Mouse (Mus musculus): ENCODE measurements around the gene Ssna1. TPM values are rescaled to one million over a fixed set of nuclear protein-coding genes. Genes with fewer than 3 reads are reported as not detected.

Ssna1 gene
- total RNA-seq (2021): 10 to 100 TPM; 56.0 to 56.8 TPM
- long read RNA-seq, experiment 1, transcript Ssna1-204 (2 exons, 1,006 nt): minor isoform, 10 of 68 reads
- long read RNA-seq, experiment 1, transcript Ssna1-201 (3 exons, 862 nt): major isoform, 39 of 68 reads
- long read RNA-seq, experiment 1, transcript Ssna1-203 (3 exons, 845 nt): minor isoform, 9 of 68 reads
- long read RNA-seq, experiment 1, partial matches to known transcripts: 0 of 68 reads
- long read RNA-seq, experiment 1, other reads (novel, unspliced or antisense): 10 of 68 reads
- long read RNA-seq, experiment 2, transcript Ssna1-201 (3 exons, 862 nt): major isoform, 33 of 64 reads
- long read RNA-seq, experiment 2, transcript Ssna1-203 (3 exons, 845 nt): minor isoform, 5 of 64 reads
- long read RNA-seq, experiment 2, transcript Ssna1-204 (2 exons, 1,006 nt): minor isoform, 14 of 64 reads
- long read RNA-seq, experiment 2, partial matches to known transcripts: 0 of 64 reads
- long read RNA-seq, experiment 2, other reads (novel, unspliced or antisense): 12 of 64 reads

DNA sequence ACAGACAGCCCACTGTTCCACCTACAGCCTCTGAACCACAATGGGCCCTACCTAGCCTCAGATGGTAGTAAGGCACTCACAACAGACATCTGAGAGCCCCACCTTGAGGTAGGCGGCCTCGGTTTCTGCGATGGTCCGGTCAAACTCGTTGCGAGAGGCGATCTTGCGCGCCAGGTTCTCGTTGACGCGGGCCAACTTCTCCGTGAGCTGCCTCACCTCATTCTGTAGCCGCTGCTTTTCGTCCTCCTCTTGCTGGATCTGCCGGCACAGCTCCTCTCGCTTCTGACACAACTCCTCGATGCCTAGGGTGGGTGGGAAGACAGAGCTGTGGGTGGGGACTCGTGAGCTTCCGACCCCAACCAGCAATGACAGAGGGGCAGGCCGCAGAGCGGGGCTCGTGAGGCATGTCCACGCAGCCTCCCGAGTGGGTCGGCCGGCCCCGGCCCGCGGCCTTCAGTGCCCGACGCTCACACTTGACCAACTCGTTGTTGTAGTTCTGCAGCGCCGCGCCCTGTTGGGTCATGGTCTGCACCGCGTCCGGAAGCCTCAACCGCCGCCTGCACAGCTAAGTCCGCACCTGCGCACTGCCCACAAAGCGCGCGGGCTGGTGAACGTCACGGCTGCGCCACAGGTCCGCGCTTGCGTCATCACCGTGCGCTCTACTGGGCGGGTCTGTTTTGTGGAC, at the start of gene Ssna1, which contains the start of gene Anapc2:
TSS of gene Ssna1 (minus strand) at position 612 of the 685 bp plus-strand sequence.
TSS of gene Anapc2 (plus strand) at position 652 of the 685 bp plus-strand sequence.
- DNase-seq (ENCODE audit: low spot score in 2 of 2): peak; percentile 96 to 98

DNA sequence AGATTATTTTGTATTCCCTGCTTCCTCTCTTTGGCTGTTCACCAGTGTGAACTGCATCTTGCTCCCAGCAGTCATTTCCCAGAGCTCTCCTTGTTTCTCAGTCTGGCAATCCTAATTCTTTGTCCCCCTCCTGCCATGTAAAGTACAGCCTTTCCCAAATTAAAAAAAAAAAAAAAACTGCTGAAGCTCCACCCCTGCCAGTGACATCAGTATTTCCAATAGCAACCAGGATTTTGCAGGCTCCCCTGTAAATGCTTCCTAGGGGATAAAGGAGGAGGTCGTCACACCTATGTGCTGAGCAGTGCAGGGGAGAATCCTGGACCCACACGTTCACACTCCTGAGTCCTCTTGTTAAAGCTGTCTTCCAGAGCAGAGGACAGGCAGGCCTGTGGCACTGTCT, 47.8 kb upstream of the Ssna1 start:
- no peak for DNase-seq (ENCODE audit: low spot score in 2 of 2)

- DNase-seq (ENCODE audit: low spot score in 2 of 2): peak; percentile 23 to 39
These were observed 46.9 kb upstream of the Ssna1 start, which contains the start of gene Grin1 for GRCm38 (mm10) chr2:25318971-25319773. Gene Grin1 (minus strand): TSS chr2:25319187.

GRCm38 (mm10) chr2:25318119-25318966, 46.1 kb upstream of the Ssna1 start:
- DNase-seq (ENCODE audit: low spot score in 2 of 2): no peak

GRCm38 (mm10) chr2:25311491-25311891, 39.3 kb upstream of the Ssna1 start:
- DNase-seq (ENCODE audit: low spot score in 2 of 2): no peak

DNA sequence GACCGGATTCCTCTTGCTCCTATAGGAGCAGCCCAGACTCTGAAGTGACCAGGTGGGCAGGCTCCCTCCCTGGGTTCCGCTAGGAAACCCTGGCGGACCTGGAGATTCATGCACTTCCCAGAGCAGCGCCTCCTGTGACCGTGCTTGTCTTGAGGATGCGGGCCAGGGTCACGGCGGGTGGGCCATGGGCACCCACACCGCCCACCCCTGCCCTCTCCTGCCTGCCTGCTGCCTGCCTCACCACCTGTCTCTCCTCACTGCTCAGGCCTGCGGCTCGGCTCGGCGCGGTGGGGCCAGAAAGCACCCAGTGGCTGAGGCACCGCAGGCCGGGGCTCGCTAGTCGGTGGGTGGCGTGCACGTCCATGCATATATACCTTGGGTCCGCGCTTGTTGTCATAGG, 38.7 kb upstream of the Ssna1 start:
- DNase-seq (ENCODE audit: low spot score in 2 of 2): no peak

DNA sequence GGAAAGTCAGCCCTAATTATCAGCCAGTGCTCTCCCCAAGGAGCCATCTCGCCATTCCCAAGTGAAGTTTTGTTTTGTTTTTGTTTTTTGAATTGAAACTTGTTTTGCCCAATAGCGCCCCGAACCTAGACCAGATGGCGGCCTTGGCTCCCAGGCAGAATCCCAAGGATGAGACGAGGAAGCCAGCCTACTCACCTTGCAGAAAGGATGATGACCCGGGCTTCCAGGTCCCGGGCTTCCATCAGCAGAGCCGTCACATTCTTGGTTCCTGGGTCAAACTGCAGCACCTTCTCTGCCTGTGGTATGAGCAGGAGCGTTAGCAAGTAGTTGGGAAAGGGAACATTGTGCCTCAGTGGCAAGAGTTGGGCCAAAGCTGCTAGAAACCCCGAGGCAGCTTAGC, 37.9 kb upstream of the Ssna1 start:
- DNase-seq (ENCODE audit: low spot score in 2 of 2): no peak

GRCm38 (mm10) chr2:25305587-25306359, 33.5 kb upstream of the Ssna1 start:
- no peak for DNase-seq (ENCODE audit: low spot score in 2 of 2)

DNA sequence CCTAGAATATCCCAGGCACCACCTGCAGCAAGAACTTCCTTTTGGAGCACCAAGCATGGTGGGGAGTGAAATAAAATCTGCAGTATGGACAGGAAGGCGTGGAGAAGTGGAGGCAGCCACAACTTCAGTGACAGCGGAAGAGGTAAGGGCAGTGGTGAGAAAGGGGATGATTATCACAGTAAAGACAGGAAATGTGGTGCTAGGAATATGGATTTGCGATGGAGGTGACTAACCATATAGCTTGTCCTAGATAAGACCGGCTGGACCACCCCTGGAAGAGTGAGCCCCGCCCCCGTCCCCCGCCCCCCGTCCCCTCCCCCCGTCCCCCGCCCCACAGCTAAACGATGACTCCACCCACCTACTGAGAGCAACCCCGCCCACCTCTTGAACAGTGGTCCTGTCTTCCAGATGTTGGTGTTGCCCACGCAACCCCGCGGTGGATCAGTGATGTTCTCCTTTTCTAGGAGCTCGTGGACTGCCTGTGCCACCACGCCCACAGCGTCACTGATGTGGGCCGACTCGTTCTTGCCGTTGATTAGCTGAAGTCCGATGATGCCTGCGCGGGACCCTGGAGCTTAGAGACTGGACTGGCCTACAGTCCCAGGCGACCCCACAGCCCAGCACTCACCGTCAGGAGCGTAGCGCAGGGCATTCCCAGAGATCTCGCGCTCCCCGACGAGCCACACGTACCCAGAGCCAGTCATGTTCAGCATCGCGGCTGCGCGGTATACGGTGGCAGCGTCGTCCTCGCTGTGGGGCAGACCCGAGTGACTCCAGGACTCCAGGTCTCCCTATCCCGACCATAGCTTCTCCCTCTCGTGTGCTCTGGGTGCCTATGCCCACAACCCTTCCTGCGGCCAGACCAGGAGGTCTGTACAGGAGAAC, 32.7 kb upstream of the Ssna1 start:
- DNase-seq (ENCODE audit: low spot score in 2 of 2): no peak

- DNase-seq (ENCODE audit: low spot score in 2 of 2): no peak
These were observed 31.9 kb upstream of the Ssna1 start for GRCm38 (mm10) chr2:25303931-25304656.

- no peak for DNase-seq (ENCODE audit: low spot score in 2 of 2)
These were observed 31.2 kb upstream of the Ssna1 start for GRCm38 (mm10) chr2:25303452-25303851.

- no peak for DNase-seq (ENCODE audit: low spot score in 2 of 2)
These were observed 25.8 kb upstream of the Ssna1 start for GRCm38 (mm10) chr2:25298046-25298445.

GRCm38 (mm10) chr2:25297093-25297492, 24.9 kb upstream of the Ssna1 start:
- DNase-seq (ENCODE audit: low spot score in 2 of 2): no peak

- DNase-seq (ENCODE audit: low spot score in 2 of 2): no peak
These were observed 21.5 kb upstream of the Ssna1 start for GRCm38 (mm10) chr2:25293706-25294105.

DNA sequence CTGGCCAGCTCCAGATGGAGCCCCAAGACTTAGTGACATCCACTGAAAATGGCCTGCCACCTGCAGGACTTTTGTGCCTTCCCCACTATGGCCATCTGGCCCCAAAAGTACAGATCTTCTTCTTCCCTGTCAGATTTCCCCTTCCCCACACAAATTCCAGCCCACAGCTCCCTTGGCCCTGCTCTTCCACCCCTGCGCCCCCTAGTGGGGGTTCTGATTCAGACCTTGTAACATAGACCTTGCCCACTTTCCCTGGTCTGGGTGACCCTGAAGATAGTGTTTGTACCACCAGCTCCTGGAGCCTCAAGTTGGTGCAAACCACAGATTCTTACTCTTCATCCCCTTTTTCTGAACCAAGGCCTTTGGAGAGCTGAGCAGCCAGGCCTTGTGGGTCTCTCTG, 20.6 kb upstream of the Ssna1 start:
- peak in 1 of 2 experiments; percentile 65 for DNase-seq (ENCODE audit: low spot score in 2 of 2)

- DNase-seq (ENCODE audit: low spot score in 2 of 2): no peak
These were observed 19.9 kb upstream of the Ssna1 start for GRCm38 (mm10) chr2:25292054-25292544.

DNA sequence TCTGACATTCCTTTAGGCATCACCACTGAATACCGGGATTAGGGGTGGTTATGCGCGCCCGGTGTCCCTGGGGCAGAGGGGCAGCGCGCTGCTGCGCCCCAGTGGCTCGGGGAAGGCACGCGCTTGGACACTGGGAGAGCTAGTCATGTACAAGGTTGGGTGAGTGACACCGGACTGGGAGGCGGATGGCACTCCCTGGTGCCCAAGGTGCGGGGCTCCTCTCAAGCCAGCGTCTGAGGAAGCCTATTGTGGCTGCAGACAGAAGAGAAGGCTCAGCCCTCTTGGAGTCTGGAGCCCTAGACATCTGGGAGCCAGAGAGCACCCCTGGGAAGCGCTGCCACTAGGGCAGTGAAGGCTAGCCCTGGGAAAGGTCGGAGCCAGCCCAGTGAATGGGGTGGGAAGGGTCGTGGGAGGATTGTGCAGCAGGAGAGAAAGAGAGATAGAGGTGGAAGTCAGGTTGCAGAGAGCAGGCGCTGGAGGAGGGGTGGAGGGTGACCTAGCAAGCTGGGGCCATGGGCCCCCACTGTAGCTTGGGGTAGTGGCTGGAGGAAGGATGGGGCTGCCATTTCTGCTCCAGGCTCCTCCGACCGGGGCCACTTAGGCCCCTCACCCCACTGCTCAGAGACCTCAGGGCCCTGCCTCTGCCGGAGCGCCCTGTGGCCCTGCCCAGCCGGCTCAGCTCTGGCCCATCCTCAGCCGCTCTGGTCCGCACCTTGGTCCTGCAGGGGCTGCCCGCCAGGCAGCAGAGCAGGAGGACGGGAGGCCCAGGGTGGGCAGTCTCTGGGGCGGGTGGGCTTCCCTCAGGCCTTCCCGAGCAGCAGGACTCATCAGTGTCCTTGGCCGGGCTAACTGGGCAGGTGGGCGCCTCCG, 19.2 kb upstream of the Ssna1 start:
- no peak for DNase-seq (ENCODE audit: low spot score in 2 of 2)

Data from adrenal gland, postnatal 4 days (tissue).